Mouse (Mus musculus): Measurements from ENCODE around the gene Lrrc4.

- TF ChIP-seq EP300 (IDR thresholded peaks at IDR 0.05; ENCODE audit: insufficient read depth, low read depth, low read length), result no peak
- no peak for TF ChIP-seq CTCF (IDR thresholded peaks at IDR 0.05; ENCODE audit: low read depth, low read length)
These were observed 77.9 kb downstream of the Lrrc4 start for GRCm38 (mm10) chr6:28753681-28754080.

Measured in ES-Bruce4 (cell line).